Mouse (Mus musculus) liver, embryonic 16.5 days (tissue): ENCODE data around the gene Exph5. TPM values are rescaled to one million over a fixed set of nuclear protein-coding genes. Genes with fewer than 3 reads are reported as not detected.

Experiments
- ATAC-seq: fragments of 200-750 bp; cut with Nextera tagmentation; 2 replicates; pipeline ENCODE4 v1.8.0; 2017; ENCODE audit warnings: low read depth, mild to moderate bottlenecking, moderate number of reproducible peaks, moderate library complexity
- H3K27ac ChIP-seq: fragments of 300-500 bp; sonication (generic); 2 replicates; pipeline ENCODE4 v1.5.1; 2014; ENCODE audit warnings: mild to moderate bottlenecking, low read length
- H3K27me3 ChIP-seq: fragments of 300-500 bp; sonication (generic); 2 replicates; pipeline ENCODE4 v1.6.1; 2014; ENCODE audit warnings: low read depth, low read length, mixed read lengths; ENCODE audit not compliant: control insufficient read depth, insufficient read depth
- H3K36me3 ChIP-seq: fragments of 300-500 bp; sonication (generic); 2 replicates; pipeline ENCODE4 v1.6.1; 2014; ENCODE audit warnings: mild to moderate bottlenecking; ENCODE audit not compliant: control insufficient read depth, insufficient read depth
- H3K4me1 ChIP-seq: fragments of 300-500 bp; sonication (generic); 2 replicates; pipeline ENCODE4 v1.6.1; 2014; ENCODE audit warnings: low read depth, low read length, mixed read lengths; ENCODE audit not compliant: control insufficient read depth
- H3K4me2 ChIP-seq: fragments of 300-500 bp; sonication (generic); 2 replicates; pipeline ENCODE4 v1.6.1; 2014; ENCODE audit warnings: low read depth, low read length, mixed read lengths
- H3K4me3 ChIP-seq: fragments of 300-500 bp; sonication (generic); 2 replicates; pipeline ENCODE4 v1.5.1; 2014; ENCODE audit warnings: low read depth, mild to moderate bottlenecking, low read length
- H3K9ac ChIP-seq: fragments of 300-500 bp; sonication (generic); 2 replicates; pipeline ENCODE4 v1.6.1; 2014; ENCODE audit warnings: low read depth, low read length
- H3K9me3 ChIP-seq: fragments of 300-500 bp; sonication (generic); replicated peaks from 2 replicates; pipeline ENCODE4 v1.6.1; 2016; ENCODE audit warnings: low read length; ENCODE audit not compliant: control insufficient read depth
- WGBS: fragments of 180-500 bp; shearing (Covaris S2); extraction: QIAGEN DNeasy Blood & Tissue Kit; methylation state at CpG from one replicate; pipeline ENCODE4 v1.1.7; 2014; ENCODE audit not compliant: insufficient replicate concordance; 5-methylcytosine and 5-hydroxymethylcytosine counted together
- polyA plus RNA-seq: library from polyadenylated mRNA; unstranded; fragments of >200 nt; fragmentation: Nextera tagmentation; extraction: Ambion mirVana; gene quantifications from 2 replicates; pipeline ENCODE4 v1.2.1, GENCODE M21; 2015

Gene Exph5
- polyA plus RNA-seq, 1 experiment from 2014 or later: 0.51 TPM

DNA sequence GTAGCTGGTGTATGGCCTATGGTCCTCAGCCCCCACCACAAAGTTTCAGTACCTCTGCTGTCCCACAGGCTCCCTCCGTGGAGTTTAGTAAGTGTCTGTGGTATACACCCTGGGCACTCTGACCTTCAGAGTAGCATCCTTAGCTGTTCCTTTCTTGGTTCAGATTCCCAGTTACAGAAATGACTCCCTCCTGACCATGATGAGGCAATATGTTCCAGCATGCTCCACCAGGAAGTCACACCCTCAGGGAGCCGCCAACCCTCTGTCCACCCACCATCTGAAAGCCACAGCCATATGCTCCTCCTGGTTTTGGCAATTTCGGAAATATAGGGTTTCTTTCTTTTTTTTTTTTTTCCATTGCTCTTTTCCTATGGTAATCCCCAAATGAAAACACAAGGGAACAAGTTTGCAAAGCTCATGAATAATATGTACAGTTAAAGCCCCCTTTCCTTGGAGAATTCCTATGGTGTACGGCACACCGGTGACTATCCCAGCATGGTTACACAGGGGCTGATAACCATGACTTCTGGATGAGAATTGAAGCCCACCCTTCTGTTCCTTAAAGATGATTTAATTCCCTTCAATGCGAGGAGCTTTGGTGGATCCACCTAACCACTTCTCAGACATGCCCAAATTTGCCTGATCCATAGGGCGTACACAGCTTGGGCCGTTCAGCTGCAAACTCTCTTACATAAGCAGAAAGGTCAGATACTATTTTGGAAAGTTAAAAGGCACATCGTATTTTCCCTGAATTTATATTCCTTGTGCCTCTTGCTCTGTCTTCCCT lies 43.4 kb downstream of the Exph5 start:
- Histone ChIP-seq H3K27me3 (peaks cover 5% of the 10 kb centered on the region), H3K9ac (no peak overlapping the region), H3K36me3 (no peaks in the 10 kb centered on the region), H3K27ac (no peak overlapping the region), H3K4me2 (no peak overlapping the region), H3K4me1 (no peaks in the 10 kb centered on the region), H3K4me3 (no peak overlapping the region), H3K9me3 (no peaks in the 10 kb centered on the region)
- 71% methylated on average over 9 of the region's 9 CpGs for WGBS
- ATAC-seq: no peak

DNA sequence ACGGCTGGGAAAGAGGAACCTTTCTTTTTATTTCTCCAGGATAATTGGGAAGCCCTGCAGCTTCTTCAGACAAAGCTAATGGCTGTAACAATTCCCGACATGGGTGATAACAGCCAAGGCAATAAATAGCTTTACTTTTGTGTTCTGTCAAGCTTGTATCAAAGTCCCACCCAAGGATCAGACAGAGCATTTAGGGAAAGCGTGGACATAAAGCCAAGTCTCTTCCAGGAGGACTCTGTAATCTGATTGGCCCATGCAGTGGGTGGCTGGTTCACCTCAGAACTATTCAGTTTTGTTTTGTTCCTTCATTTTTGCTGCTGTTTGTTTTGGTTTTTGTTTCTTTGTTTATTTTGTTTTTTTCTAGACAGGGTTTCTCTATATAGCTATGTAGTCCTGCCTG lies 44.3 kb downstream of the Exph5 start:
- ATAC-seq: no peak
- WGBS: 49% methylated on average over 3 of the region's 3 CpGs
- Histone ChIP-seq H3K27ac (no peak overlapping the region), H3K36me3 (no peaks in the 10 kb centered on the region), H3K9me3 (no peaks in the 10 kb centered on the region), H3K4me2 (no peak overlapping the region), H3K4me3 (no peak overlapping the region), H3K27me3 (peaks cover 5% of the 10 kb centered on the region), H3K9ac (no peak overlapping the region), H3K4me1 (no peaks in the 10 kb centered on the region)

DNA sequence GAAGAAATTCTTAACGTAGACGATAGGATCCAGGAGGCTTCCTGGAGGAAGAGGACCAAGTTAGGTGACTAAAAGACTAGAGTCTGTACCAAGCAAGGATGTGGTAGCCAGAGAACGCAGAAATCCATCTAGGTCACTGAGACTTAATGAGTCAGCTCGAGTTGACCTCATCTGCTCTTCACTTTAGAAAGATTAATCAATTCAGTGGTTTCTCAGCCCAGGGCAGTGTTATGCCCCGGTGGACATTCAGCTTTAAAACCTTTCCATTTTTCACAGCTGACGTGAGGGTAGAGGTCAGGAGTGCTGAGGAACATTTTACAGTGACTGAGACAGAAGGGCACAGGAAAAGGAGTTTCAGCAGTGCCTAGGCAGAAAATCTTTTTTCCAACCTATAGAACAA lies 44.9 kb downstream of the Exph5 start:
- H3K4me1 ChIP-seq: no peaks in the 10 kb centered on the region
- H3K27ac ChIP-seq: no peak overlapping the region
- no peaks in the 10 kb centered on the region for H3K9me3 ChIP-seq
- H3K9ac ChIP-seq: no peak overlapping the region
- H3K4me3 ChIP-seq: no peak overlapping the region
- no peaks in the 10 kb centered on the region; the same call in 1 of the 2 replicates for H3K27me3 ChIP-seq
- no peak overlapping the region for H3K4me2 ChIP-seq
- no peaks in the 10 kb centered on the region for H3K36me3 ChIP-seq
- WGBS: 61% methylated on average over 6 of the region's 6 CpGs
- no peak for ATAC-seq

DNA sequence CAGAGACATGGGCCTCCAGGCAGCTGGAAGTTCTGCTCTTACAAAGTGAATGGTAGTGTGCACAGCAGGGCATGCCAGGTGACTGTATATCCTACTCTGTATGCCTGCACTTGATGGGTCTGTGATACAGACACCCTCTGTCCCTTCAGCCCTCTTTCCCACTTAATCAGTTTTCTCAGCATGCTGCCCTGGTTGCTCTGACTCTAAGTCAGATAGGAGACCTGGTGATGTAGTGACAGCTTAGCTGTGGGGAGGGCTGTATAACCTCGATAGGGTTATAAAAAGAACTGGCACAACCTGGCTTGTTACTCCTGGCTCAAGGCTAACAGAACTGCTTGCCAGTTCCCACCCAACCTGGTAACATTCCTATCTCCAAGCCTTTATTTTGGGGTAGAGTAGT lies 47.7 kb downstream of the Exph5 start:
- H3K9ac ChIP-seq: no peak overlapping the region
- H3K36me3 ChIP-seq: no peaks in the 10 kb centered on the region
- H3K4me2 ChIP-seq: no peak overlapping the region
- H3K27ac ChIP-seq: no peak overlapping the region
- H3K9me3 ChIP-seq: no peaks in the 10 kb centered on the region
- H3K27me3 ChIP-seq: no peaks in the 10 kb centered on the region
- no peak for ATAC-seq
- WGBS: 36% methylated on average over 1 of the region's 1 CpGs
- no peaks in the 10 kb centered on the region for H3K4me1 ChIP-seq
- H3K4me3 ChIP-seq: no peak overlapping the region

DNA sequence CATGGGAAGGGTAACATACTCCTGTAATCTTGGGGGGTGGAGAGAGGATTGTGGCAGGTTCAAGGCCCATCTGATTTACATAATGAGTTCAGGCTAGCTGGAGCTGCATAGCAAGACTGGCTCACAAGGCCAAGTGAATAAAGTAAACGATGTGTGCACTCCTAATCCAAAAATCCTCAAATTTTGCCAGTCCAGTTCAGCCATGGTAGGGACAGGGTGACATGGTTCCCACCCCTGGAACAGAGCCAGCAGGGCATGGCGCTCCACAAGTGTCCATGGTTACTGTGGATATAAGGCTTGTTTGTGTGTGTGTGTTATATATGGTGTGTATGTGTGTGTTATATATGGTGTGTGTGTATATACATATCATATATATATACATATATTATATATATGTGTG lies 48.9 kb downstream of the Exph5 start:
- Histone ChIP-seq H3K27ac (no peak overlapping the region), H3K4me2 (no peak overlapping the region), H3K36me3 (no peaks in the 10 kb centered on the region), H3K9me3 (no peaks in the 10 kb centered on the region), H3K4me1 (no peaks in the 10 kb centered on the region), H3K9ac (no peak overlapping the region), H3K4me3 (no peak overlapping the region), H3K27me3 (no peaks in the 10 kb centered on the region)
- 74% methylated on average over 2 of the region's 2 CpGs for WGBS
- no peak for ATAC-seq

DNA sequence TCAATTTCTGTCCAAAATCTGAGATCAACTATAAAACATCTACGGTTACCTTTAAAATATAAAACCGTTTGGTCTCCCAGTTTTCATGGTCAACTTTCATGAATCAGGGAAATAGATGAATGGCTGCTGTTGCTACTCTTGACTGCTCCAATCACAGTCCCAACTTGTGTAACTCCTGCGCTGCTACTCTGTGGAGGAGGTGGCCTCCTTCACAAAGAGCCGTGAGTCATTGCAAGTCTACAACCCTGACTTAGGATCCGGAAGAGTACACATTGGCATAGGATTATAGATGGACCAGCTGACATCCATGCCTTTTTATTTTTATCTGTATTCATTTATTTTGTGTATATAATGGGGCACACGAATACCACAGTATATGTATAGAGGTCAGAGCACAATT lies 50.4 kb downstream of the Exph5 start:
- Histone ChIP-seq H3K9me3 (no peaks in the 10 kb centered on the region), H3K4me2 (no peak overlapping the region), H3K4me3 (no peak overlapping the region), H3K27ac (no peak overlapping the region), H3K36me3 (no peaks in the 10 kb centered on the region), H3K4me1 (no peaks in the 10 kb centered on the region), H3K27me3 (no peaks in the 10 kb centered on the region), H3K9ac (no peak overlapping the region)
- ATAC-seq: no peak
- WGBS: 69% methylated on average over 6 of the region's 6 CpGs

DNA sequence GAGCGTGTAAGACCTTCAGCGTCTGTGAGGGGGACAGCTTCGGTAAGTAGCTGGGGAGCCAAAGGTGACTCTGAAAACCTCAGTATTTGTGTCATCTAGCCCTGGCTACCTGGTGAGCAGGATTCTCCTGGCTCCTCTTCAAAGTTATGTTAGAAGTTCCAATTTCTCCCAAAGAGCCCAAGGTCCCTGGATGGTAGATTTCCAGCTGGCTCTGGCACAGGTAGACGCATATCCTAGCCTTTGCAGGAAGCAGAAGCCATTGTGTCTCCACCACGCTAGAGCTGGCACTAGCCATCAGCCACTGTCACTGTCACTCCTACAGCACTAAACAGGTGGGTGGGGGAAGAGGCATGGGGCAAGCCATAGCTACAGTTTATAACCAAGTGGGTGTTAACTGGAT lies 51.7 kb downstream of the Exph5 start:
- Histone ChIP-seq H3K4me1 (no peaks in the 10 kb centered on the region), H3K27me3 (no peaks in the 10 kb centered on the region), H3K9me3 (no peaks in the 10 kb centered on the region), H3K27ac (no peak overlapping the region), H3K9ac (no peak overlapping the region), H3K36me3 (no peaks in the 10 kb centered on the region), H3K4me2 (no peak overlapping the region), H3K4me3 (no peak overlapping the region)
- ATAC-seq: no peak
- 75% methylated on average over 5 of the region's 5 CpGs for WGBS

DNA sequence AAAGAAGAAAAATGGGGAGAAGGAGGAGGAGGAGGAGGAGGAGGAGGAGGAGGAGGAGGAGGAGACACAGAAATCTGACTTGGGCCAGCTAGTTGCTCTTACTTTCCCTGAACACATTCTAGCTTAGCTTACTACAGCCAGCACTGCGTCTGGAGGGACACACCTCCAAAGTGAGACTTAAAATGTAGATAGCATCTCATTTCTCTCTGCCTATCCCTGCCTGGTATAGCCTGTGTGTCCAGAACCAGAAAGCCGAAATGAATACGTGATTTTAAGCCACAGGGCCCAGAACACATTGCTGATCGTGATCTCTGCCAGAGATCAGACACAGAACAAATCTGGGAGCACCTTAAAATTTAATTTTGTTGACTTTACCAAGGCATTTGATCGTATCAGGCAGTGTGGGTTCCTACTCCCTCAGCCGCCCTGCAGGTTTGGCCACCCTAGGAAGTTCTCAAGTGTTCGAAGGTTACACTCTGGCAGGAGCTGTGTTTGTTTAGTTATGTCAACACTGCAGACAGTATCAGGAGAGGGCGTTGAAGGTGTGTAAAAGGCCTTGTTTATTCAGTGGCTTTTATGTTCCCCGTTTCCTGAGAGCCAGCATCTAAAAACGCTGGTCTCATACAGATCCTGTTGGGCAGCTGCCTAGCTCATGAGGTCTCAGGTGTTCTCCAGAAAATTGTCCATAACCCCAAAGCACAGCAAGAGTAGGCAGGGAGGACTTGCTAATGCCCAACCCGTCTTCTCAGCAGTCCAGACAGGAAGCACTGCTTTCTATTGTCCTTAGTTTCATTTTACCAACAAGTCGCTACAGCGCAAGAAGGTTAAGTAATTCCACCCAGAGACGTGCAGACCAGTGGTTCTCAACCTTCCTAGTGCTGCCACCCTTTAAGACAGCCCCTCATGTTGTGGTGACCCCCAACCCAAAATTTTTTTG lies 55.0 kb downstream of the Exph5 start:
- Histone ChIP-seq H3K27me3 (no peaks in the 10 kb centered on the region), H3K27ac (peak overlapping the region; percentile 45), H3K36me3 (no peaks in the 10 kb centered on the region), H3K4me1 (no peaks in the 10 kb centered on the region), H3K4me3 (0 out of 2 replicates have a peak overlapping the region, but pooled peaks have one; percentile 5), H3K9me3 (no peaks in the 10 kb centered on the region), H3K4me2 (peak overlapping the region; percentile 31; the same call in 1 of the 2 replicates), H3K9ac (no peak overlapping the region)
- WGBS: 26% methylated on average over 14 of the region's 14 CpGs
- peak; percentile 91 for ATAC-seq

DNA sequence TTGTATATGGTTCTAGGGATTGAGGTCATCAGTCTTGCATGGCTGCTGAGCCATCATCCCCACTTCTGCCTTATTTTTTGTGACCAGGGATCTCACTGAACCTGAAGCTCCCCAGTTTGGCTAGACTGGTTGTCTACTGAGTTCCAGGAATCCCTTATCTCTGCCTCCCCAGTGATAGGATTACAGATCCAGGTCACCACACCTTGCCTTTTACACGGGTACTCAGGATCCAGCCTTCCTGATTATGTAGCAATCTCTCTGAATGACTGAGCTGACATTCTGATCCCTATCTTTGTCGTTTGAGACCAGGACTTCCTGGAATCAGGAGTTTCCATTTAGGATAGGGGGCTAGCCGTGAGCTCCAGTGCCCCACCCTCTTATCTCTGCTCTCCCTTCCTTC lies 69.9 kb downstream of the Exph5 start:
- no peaks in the 10 kb centered on the region for H3K36me3 ChIP-seq
- H3K4me1 ChIP-seq: no peaks in the 10 kb centered on the region
- no peak overlapping the region for H3K4me3 ChIP-seq
- H3K27ac ChIP-seq: no peak overlapping the region
- no peak overlapping the region for H3K9ac ChIP-seq
- no peak overlapping the region for H3K4me2 ChIP-seq
- H3K9me3 ChIP-seq: no peaks in the 10 kb centered on the region
- no peak for ATAC-seq
- H3K27me3 ChIP-seq: no peaks in the 10 kb centered on the region
- 17% methylated on average over 3 of the region's 3 CpGs for WGBS
